Mouse (Mus musculus) liver, adult 2 months (tissue): Measurements from ENCODE around the gene Nr2f6.

Source experiments
- CTCF ChIP-seq: fragments of 200-500 bp; IDR thresholded peaks from 2 replicates; pipeline ENCODE4 v1.5.1; 2011; ENCODE audit warnings: low read depth, low read length, control low read depth
- POLR2A ChIP-seq: fragments of 200-500 bp; IDR thresholded peaks from 2 replicates; pipeline ENCODE4 v1.6.1; 2011; ENCODE audit warnings: low read length, control low read depth; ENCODE audit not compliant: insufficient read depth; ENCODE audit errors: extremely low read depth

- TF ChIP-seq POLR2A (no peak), CTCF (no peak)
Observed at GRCm38 (mm10) chr8:71351520-71351919, 30.2 kb downstream of the Nr2f6 start.
